Mouse (Mus musculus): ENCODE results near the gene Pdzk1.

DNA sequence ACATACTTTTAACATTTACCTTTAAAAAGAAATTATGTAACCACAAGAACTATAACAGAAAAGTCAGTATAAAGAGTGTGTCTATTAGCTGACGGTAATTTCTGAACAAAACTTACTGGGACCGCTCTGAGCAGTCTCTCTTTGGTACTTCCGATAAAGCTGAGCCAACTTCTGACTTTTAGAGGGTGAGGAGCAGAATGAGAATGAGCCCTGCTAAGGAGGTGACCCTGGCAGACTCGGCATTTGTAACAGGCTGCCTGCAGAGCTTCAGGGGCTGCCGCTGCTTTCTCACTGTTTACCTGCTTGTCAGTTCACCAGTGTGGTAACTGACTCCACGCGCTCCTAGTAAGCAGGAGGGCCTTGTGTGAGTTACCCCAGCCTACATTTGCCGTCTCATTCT is 46.8 kb upstream of the Pdzk1 start:
- TF ChIP-seq CTCF (IDR thresholded peaks at IDR 0.05 in 2 of 3, conservative IDR thresholded peaks at IDR 0.05 in 1 of 3; ENCODE audit: control insufficient read depth in 1 of 3, insufficient read depth in 1 of 3, low read depth in 2 of 3, low read length in 3 of 3, poor library complexity in 1 of 3, severe bottlenecking in 1 of 3): no peak
- no peak for TF ChIP-seq MAX (IDR thresholded peaks at IDR 0.05; ENCODE audit: low read length)
